Mouse (Mus musculus): ENCODE measurements around the gene Lrrfip2. TPM values are rescaled to one million over a fixed set of nuclear protein-coding genes. Genes with fewer than 3 reads are reported as not detected.

Gene Lrrfip2
- polyA plus RNA-seq, 1 experiment from 2014 or later, result 53.1 TPM

DNA sequence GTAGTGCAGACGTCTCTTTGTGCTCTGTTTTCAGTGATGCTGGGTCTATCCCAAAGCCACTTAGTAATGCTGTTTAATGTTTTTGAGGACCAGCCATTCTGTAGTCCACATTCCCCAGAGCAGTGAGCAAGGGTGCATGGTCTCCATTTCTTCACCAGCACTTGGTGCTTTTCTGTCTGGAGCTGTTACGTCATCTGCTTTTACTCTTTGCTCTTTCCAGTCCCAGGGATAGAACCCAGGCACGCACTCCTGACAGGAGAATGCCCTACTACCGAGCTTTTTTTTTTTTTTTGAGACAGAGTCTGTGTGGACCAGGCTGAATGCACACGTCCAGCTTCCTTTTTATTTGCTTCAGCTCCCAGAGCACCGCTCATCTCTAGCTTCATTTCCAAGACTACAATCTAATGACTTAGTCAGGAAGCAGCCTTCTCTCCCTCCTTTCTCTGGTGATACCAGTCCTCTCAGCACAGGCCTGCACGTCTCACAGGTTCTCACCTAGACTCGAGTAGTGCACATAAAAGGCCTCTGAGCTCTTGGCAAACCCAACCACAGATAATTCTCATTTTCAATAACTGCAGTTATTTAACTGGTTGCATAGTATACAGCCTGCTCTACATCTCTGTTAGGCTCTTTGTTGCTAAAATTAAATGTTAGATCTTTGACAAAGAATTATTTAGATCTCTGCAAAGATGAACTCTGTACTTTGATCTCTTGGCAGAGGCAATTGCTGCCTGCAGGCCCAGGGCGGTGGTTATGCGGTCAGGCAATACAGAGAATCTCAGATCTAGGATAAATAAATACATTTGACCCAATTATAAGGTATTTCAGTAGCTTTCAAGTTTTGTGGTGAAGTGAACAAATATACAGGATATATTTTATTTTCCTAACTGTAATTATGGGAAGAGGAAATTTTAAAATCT is 94.0 kb downstream of the Lrrfip2 start:
- Histone ChIP-seq H3K9me3 (no peaks in the 10 kb centered on the region), H3K4me1 (no peaks in the 10 kb centered on the region), H3K27ac (no peak overlapping the region), H3K9ac (no peak overlapping the region), H3K36me3 (peaks cover 23% of the 10 kb centered on the region), H3K27me3 (replicated peaks) (no peaks in the 10 kb centered on the region), H3K4me2 (replicated peaks) (no peak overlapping the region), H3K4me3 (no peak overlapping the region)
- no peak for ATAC-seq (ENCODE audit: low FRiP score, low read depth)
- 85% methylated on average over 10 of the region's 10 CpGs for WGBS

DNA sequence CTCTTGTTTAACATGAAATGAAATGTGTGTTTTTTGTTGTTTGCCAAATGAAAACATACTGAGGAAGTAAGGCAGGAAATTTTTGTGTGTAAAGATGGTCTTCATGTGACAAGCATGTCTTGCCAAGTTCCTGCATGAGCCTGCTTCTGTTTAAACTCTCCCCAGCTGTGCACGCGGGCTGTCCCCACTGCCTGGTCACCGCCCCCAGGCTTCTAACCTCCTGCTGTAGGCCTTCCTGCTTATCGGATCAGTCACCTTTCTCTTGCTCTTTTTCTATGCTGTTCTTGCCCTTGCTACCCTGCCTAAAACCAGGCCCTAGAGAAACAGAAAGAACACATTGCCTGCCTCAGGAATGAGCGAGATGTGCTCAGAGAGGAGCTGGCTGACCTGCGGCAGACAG is 96.1 kb downstream of the Lrrfip2 start:
- Histone ChIP-seq H3K36me3 (peaks cover 24% of the 10 kb centered on the region), H3K4me3 (no peak overlapping the region), H3K9ac (no peak overlapping the region), H3K9me3 (no peaks in the 10 kb centered on the region), H3K27ac (no peak overlapping the region), H3K4me2 (replicated peaks) (no peak overlapping the region), H3K27me3 (replicated peaks) (no peaks in the 10 kb centered on the region), H3K4me1 (no peaks in the 10 kb centered on the region)
- 87% methylated on average over 6 of the region's 6 CpGs for WGBS
- no peak for ATAC-seq (ENCODE audit: low FRiP score, low read depth)

GRCm38 (mm10) chr9:111216424-111216823 is 99.0 kb downstream of the Lrrfip2 start:
- no peaks in the 10 kb centered on the region for H3K9me3 ChIP-seq
- peaks cover 26% of the 10 kb centered on the region for H3K36me3 ChIP-seq
- no peaks in the 10 kb centered on the region for H3K4me1 ChIP-seq
- no peak overlapping the region for H3K9ac ChIP-seq
- no peak overlapping the region for H3K27ac ChIP-seq
- no peaks in the 10 kb centered on the region for H3K27me3 ChIP-seq (replicated peaks)
- no peak overlapping the region for H3K4me2 ChIP-seq (replicated peaks)
- no peak overlapping the region for H3K4me3 ChIP-seq
- ATAC-seq (ENCODE audit: low FRiP score, low read depth), result no peak

- Histone ChIP-seq H3K4me3 (no peak overlapping the region), H3K9me3 (no peaks in the 10 kb centered on the region), H3K4me1 (no peaks in the 10 kb centered on the region), H3K27me3 (replicated peaks) (no peaks in the 10 kb centered on the region), H3K27ac (no peak overlapping the region), H3K4me2 (replicated peaks) (no peak overlapping the region), H3K36me3 (peaks cover 44% of the 10 kb centered on the region), H3K9ac (no peak overlapping the region)
- WGBS, result 93% methylated on average over 5 of the region's 5 CpGs
- ATAC-seq (ENCODE audit: low FRiP score, low read depth), result no peak
These were observed 103.2 kb downstream of the Lrrfip2 start for GRCm38 (mm10) chr9:111220551-111221080.

GRCm38 (mm10) chr9:111221580-111221979 is 104.2 kb downstream of the Lrrfip2 start:
- no peak overlapping the region for H3K4me2 ChIP-seq (replicated peaks)
- ATAC-seq (ENCODE audit: low FRiP score, low read depth), result no peak
- no peaks in the 10 kb centered on the region for H3K4me1 ChIP-seq
- 83% methylated on average over 1 of the region's 1 CpGs for WGBS
- H3K4me3 ChIP-seq, result no peak overlapping the region
- no peak overlapping the region for H3K9ac ChIP-seq
- no peaks in the 10 kb centered on the region for H3K27me3 ChIP-seq (replicated peaks)
- H3K9me3 ChIP-seq, result no peaks in the 10 kb centered on the region
- H3K36me3 ChIP-seq, result peaks cover 43% of the 10 kb centered on the region
- no peak overlapping the region for H3K27ac ChIP-seq

DNA sequence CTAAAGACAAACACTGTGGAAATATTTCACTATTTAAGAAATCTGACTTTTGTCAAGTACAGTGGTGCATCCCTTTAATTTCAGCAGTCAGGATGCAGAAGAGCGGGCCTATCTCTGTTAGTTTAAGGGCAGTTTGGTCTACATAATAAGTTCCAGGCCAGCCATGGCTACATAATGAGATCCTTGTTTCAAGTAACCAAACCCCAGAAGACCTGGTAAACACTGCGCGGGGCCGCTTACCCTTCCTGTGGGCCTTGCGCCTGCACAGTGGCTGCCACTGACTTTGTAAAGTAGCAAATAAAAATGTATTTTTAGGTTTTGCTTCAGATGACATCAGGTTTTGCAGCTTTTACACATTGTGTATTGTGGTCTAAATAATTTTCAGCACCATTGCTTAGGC is 106.0 kb downstream of the Lrrfip2 start:
- Histone ChIP-seq H3K36me3 (peaks cover 54% of the 10 kb centered on the region), H3K4me3 (no peak overlapping the region), H3K27me3 (replicated peaks) (no peaks in the 10 kb centered on the region), H3K4me1 (no peaks in the 10 kb centered on the region), H3K27ac (no peak overlapping the region), H3K4me2 (replicated peaks) (no peak overlapping the region), H3K9me3 (no peaks in the 10 kb centered on the region), H3K9ac (no peak overlapping the region)
- no peak for ATAC-seq (ENCODE audit: low FRiP score, low read depth)
- 94% methylated on average over 5 of the region's 5 CpGs for WGBS

DNA sequence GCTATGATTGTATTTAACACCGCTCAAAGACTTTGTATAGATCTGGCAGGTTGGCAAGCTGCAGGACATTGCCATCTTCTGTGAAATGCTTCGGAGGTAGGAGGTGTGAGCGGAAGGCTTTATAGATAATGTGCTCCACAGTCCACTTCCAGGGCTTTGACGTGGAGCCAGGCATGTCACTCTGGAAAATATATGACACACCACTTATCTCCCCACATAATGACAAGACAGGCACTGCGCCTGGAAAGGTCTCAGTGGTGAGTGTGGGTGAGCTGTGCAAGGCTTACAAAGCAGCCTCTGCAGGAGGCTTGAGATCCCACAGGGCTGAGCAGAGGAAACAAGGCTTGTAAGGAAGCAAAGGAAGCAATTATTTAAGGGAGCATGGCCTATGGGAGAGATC is 111.1 kb downstream of the Lrrfip2 start:
- no peak for ATAC-seq (ENCODE audit: low FRiP score, low read depth)
- WGBS, result 86% methylated on average over 5 of the region's 5 CpGs

GRCm38 (mm10) chr9:111234701-111235100 is 117.3 kb downstream of the Lrrfip2 start:
- H3K27ac ChIP-seq, result no peak overlapping the region
- no peak overlapping the region for H3K4me3 ChIP-seq
- H3K4me1 ChIP-seq, result no peaks in the 10 kb centered on the region
- no peaks in the 10 kb centered on the region for H3K9me3 ChIP-seq
- ATAC-seq (ENCODE audit: low FRiP score, low read depth), result no peak
- WGBS, result 94% methylated on average over 9 of the region's 9 CpGs
- no peak overlapping the region for H3K4me2 ChIP-seq (replicated peaks)
- H3K27me3 ChIP-seq (replicated peaks), result no peaks in the 10 kb centered on the region
- H3K36me3 ChIP-seq, result peaks cover 77% of the 10 kb centered on the region
- H3K9ac ChIP-seq, result no peak overlapping the region

More for the DNA sequence above, 111.1 kb downstream of the Lrrfip2 start:
- Histone ChIP-seq H3K9me3 (no peaks in the 10 kb centered on the region), H3K27me3 (replicated peaks) (no peaks in the 10 kb centered on the region), H3K4me2 (replicated peaks) (no peak overlapping the region), H3K27ac (no peak overlapping the region), H3K36me3 (peaks cover 72% of the 10 kb centered on the region), H3K4me1 (no peaks in the 10 kb centered on the region), H3K9ac (no peak overlapping the region), H3K4me3 (no peak overlapping the region)

DNA sequence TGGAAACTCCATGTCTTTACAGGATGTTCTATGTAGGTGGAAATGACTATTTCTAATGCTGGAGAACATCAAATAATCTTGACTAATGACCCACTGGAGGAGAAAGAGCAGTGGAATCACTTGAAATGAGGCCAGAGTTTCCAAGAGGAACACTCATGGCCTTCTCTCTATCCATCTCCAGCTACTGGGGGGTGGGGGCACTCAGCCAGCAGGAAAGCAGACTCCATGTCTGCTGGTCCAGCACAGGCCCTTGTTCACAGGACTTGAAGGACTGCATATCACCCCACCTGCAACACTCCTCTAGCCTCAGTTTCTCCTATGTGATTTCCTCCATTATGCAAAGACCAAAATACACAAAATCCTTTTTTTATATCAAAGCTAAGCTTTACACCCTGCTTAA is 120.3 kb downstream of the Lrrfip2 start:
- H3K4me1 ChIP-seq, result no peaks in the 10 kb centered on the region
- peaks cover 75% of the 10 kb centered on the region for H3K36me3 ChIP-seq
- no peak for ATAC-seq (ENCODE audit: low FRiP score, low read depth)
- H3K4me3 ChIP-seq, result no peak overlapping the region
- no peak overlapping the region for H3K9ac ChIP-seq
- H3K9me3 ChIP-seq, result no peaks in the 10 kb centered on the region
- H3K4me2 ChIP-seq (replicated peaks), result no peak overlapping the region
- no peaks in the 10 kb centered on the region for H3K27me3 ChIP-seq (replicated peaks)
- no peak overlapping the region for H3K27ac ChIP-seq

DNA sequence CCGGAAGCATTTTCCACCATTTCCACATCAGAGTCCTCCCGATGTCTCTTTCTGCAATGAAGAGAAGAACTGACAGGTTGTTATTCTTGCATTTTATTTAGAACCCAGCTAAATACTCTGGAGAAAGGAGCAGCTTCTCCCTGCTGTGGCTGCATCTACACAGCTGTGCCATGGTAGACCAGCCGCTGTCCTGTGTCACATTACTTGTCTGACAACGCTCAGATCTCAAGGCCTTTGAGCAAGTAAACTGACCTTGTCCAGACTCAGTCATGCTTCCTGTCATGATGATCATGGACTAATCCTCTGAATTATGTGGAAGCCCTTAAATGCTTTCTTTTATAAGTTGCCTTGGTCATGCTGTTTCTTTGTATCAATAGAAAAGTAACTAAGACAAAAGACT is 122.4 kb downstream of the Lrrfip2 start:
- Histone ChIP-seq H3K4me3 (no peak overlapping the region), H3K27ac (no peak overlapping the region), H3K36me3 (peaks cover 69% of the 10 kb centered on the region), H3K4me2 (replicated peaks) (no peak overlapping the region), H3K9me3 (no peaks in the 10 kb centered on the region), H3K4me1 (no peaks in the 10 kb centered on the region), H3K9ac (no peak overlapping the region), H3K27me3 (replicated peaks) (no peaks in the 10 kb centered on the region)
- WGBS, result 91% methylated on average over 4 of the region's 4 CpGs
- ATAC-seq (ENCODE audit: low FRiP score, low read depth), result no peak

GRCm38 (mm10) chr9:111243384-111243783 is 126.0 kb downstream of the Lrrfip2 start:
- Histone ChIP-seq H3K4me3 (no peak overlapping the region), H3K27ac (no peak overlapping the region), H3K36me3 (peaks cover 57% of the 10 kb centered on the region), H3K4me1 (no peaks in the 10 kb centered on the region), H3K9me3 (no peaks in the 10 kb centered on the region), H3K4me2 (replicated peaks) (no peak overlapping the region), H3K27me3 (replicated peaks) (no peaks in the 10 kb centered on the region), H3K9ac (no peak overlapping the region)
- no peak for ATAC-seq (ENCODE audit: low FRiP score, low read depth)
- WGBS, result 86% methylated on average over 6 of the region's 6 CpGs

- no peaks in the 10 kb centered on the region for H3K27me3 ChIP-seq (replicated peaks)
- H3K4me2 ChIP-seq (replicated peaks), result no peak overlapping the region
- H3K9ac ChIP-seq, result no peak overlapping the region
- no peaks in the 10 kb centered on the region for H3K4me1 ChIP-seq
- no peak overlapping the region for H3K4me3 ChIP-seq
- WGBS, result 87% methylated on average over 6 of the region's 6 CpGs
- peaks cover 50% of the 10 kb centered on the region for H3K36me3 ChIP-seq
- no peak for ATAC-seq (ENCODE audit: low FRiP score, low read depth)
- no peak overlapping the region for H3K27ac ChIP-seq
- H3K9me3 ChIP-seq, result no peaks in the 10 kb centered on the region
These were observed 128.2 kb downstream of the Lrrfip2 start for GRCm38 (mm10) chr9:111245546-111245945.

Measured in neural tube, embryonic 12.5 days (tissue).